Mouse (Mus musculus) hindbrain, embryonic 12.5 days (tissue): ENCODE data around the gene Lamb1. TPM values are rescaled to one million over a fixed set of nuclear protein-coding genes. Genes with fewer than 3 reads are reported as not detected.

Source experiments
- ATAC-seq: fragments of 200-750 bp; cut with Nextera tagmentation; 2 replicates; pipeline ENCODE4 v1.8.0; 2017; ENCODE audit warnings: moderate TSS enrichment; ENCODE audit not compliant: low FRiP score
- H3K27ac ChIP-seq: fragments of 300-500 bp; sonication (generic); 2 replicates; pipeline ENCODE4 v1.5.1; 2016; ENCODE audit warnings: mild to moderate bottlenecking
- H3K27me3 ChIP-seq: fragments of 300-500 bp; sonication (generic); 2 replicates; pipeline ENCODE4 v1.6.1; 2016; ENCODE audit warnings: mild to moderate bottlenecking
- H3K36me3 ChIP-seq: fragments of 300-500 bp; sonication (generic); 2 replicates; pipeline ENCODE4 v1.6.1; 2016; ENCODE audit warnings: mild to moderate bottlenecking
- H3K4me1 ChIP-seq: fragments of 300-500 bp; sonication (generic); 2 replicates; pipeline ENCODE4 v1.6.1; 2016
- H3K4me2 ChIP-seq: fragments of 300-500 bp; sonication (generic); replicated peaks from 2 replicates; pipeline ENCODE4 v1.6.1; 2016; ENCODE audit warnings: mild to moderate bottlenecking
- H3K4me3 ChIP-seq: fragments of 300-500 bp; sonication (generic); 2 replicates; pipeline ENCODE4 v1.5.1; 2016; ENCODE audit warnings: mild to moderate bottlenecking
- H3K9ac ChIP-seq: fragments of 300-500 bp; sonication (generic); 2 replicates; pipeline ENCODE4 v1.6.1; 2016; ENCODE audit warnings: mild to moderate bottlenecking, moderate library complexity
- H3K9me3 ChIP-seq: fragments of 300-500 bp; sonication (generic); replicated peaks from 2 replicates; pipeline ENCODE4 v1.6.1; 2016; ENCODE audit warnings: mild to moderate bottlenecking
- WGBS: fragments of 180-500 bp; shearing (Covaris S2); methylation state at CpG from one replicate; pipeline ENCODE4 v1.1.7; 2016; 5-methylcytosine and 5-hydroxymethylcytosine counted together
- polyA plus RNA-seq: library from polyadenylated mRNA; unstranded; fragments of >200 nt; fragmentation: Nextera tagmentation; extraction: Ambion mirVana; gene quantifications from 2 replicates; pipeline ENCODE4 v1.2.1, GENCODE M21; 2016

Gene Lamb1
- polyA plus RNA-seq, 1 experiment from 2014 or later = 33.7 TPM

GRCm38 (mm10) chr12:31272012-31272735 is 7.1 kb downstream of the Lamb1 start:
- H3K27me3 ChIP-seq = peaks cover 7% of the 10 kb centered on the region
- ATAC-seq = no peak
- no peak overlapping the region for H3K4me2 ChIP-seq
- no peaks in the 10 kb centered on the region for H3K36me3 ChIP-seq
- no peak overlapping the region for H3K4me3 ChIP-seq
- no peak overlapping the region for H3K9ac ChIP-seq
- H3K27ac ChIP-seq = no peak overlapping the region
- H3K4me1 ChIP-seq = peaks cover 9% of the 10 kb centered on the region
- H3K9me3 ChIP-seq = no peaks in the 10 kb centered on the region
- WGBS = 65% methylated on average over 8 of the region's 8 CpGs

GRCm38 (mm10) chr12:31272846-31273245 is 7.8 kb downstream of the Lamb1 start:
- WGBS = 66% methylated on average over 2 of the region's 2 CpGs
- H3K27ac ChIP-seq = no peak overlapping the region
- no peaks in the 10 kb centered on the region for H3K9me3 ChIP-seq
- no peaks in the 10 kb centered on the region for H3K36me3 ChIP-seq
- no peak overlapping the region for H3K4me2 ChIP-seq
- H3K9ac ChIP-seq = no peak overlapping the region
- no peak overlapping the region for H3K4me3 ChIP-seq
- peaks cover 1% of the 10 kb centered on the region for H3K27me3 ChIP-seq
- peaks cover 9% of the 10 kb centered on the region for H3K4me1 ChIP-seq
- ATAC-seq = no peak

GRCm38 (mm10) chr12:31273646-31274045 is 8.6 kb downstream of the Lamb1 start:
- Histone ChIP-seq H3K9me3 (no peaks in the 10 kb centered on the region), H3K4me2 (no peak overlapping the region), H3K9ac (no peak overlapping the region), H3K27ac (no peak overlapping the region), H3K36me3 (no peaks in the 10 kb centered on the region), H3K27me3 (no peaks in the 10 kb centered on the region; the same call in 1 of the 2 replicates), H3K4me1 (peaks cover 9% of the 10 kb centered on the region), H3K4me3 (no peak overlapping the region)
- WGBS = 92% methylated on average over 7 of the region's 7 CpGs
- ATAC-seq = no peak

- no peak for ATAC-seq
- 88% methylated on average over 10 of the region's 10 CpGs for WGBS
- Histone ChIP-seq H3K4me2 (no peak overlapping the region), H3K27ac (no peak overlapping the region), H3K9ac (no peak overlapping the region), H3K27me3 (no peaks in the 10 kb centered on the region; the same call in 1 of the 2 replicates), H3K36me3 (no peaks in the 10 kb centered on the region), H3K4me3 (no peak overlapping the region), H3K4me1 (peaks cover 9% of the 10 kb centered on the region), H3K9me3 (no peaks in the 10 kb centered on the region)
Observed at GRCm38 (mm10) chr12:31275411-31275810, 10.4 kb downstream of the Lamb1 start.

- Histone ChIP-seq H3K27me3 (no peaks in the 10 kb centered on the region; the same call in 1 of the 2 replicates), H3K27ac (no peak overlapping the region), H3K9ac (no peak overlapping the region), H3K36me3 (no peaks in the 10 kb centered on the region), H3K9me3 (no peaks in the 10 kb centered on the region), H3K4me1 (no peaks in the 10 kb centered on the region), H3K4me2 (no peak overlapping the region), H3K4me3 (no peak overlapping the region)
- ATAC-seq = no peak
- 93% methylated on average over 11 of the region's 11 CpGs for WGBS
Observed at GRCm38 (mm10) chr12:31278270-31278669, 13.2 kb downstream of the Lamb1 start.

GRCm38 (mm10) chr12:31280318-31280717 is 15.3 kb downstream of the Lamb1 start:
- Histone ChIP-seq H3K4me1 (no peaks in the 10 kb centered on the region), H3K27ac (no peak overlapping the region), H3K27me3 (no peaks in the 10 kb centered on the region; the same call in 1 of the 2 replicates), H3K4me3 (no peak overlapping the region), H3K36me3 (no peaks in the 10 kb centered on the region), H3K4me2 (no peak overlapping the region), H3K9ac (no peak overlapping the region), H3K9me3 (no peaks in the 10 kb centered on the region)
- WGBS = 94% methylated on average over 7 of the region's 7 CpGs
- ATAC-seq = no peak

GRCm38 (mm10) chr12:31281100-31281591 is 16.1 kb downstream of the Lamb1 start:
- H3K4me3 ChIP-seq = no peak overlapping the region
- H3K4me1 ChIP-seq = no peaks in the 10 kb centered on the region
- H3K27ac ChIP-seq = no peak overlapping the region
- H3K36me3 ChIP-seq = 0 out of 2 replicates have a peak, but pooled peaks cover 2% of the 10 kb centered on the region
- H3K4me2 ChIP-seq = no peak overlapping the region
- no peaks in the 10 kb centered on the region; the same call in 1 of the 2 replicates for H3K27me3 ChIP-seq
- no peak for ATAC-seq
- no peak overlapping the region for H3K9ac ChIP-seq
- no peaks in the 10 kb centered on the region for H3K9me3 ChIP-seq
- 58% methylated on average over 9 of the region's 9 CpGs for WGBS

- 89% methylated on average over 5 of the region's 5 CpGs for WGBS
- H3K36me3 ChIP-seq = 0 out of 2 replicates have a peak, but pooled peaks cover 2% of the 10 kb centered on the region
- no peaks in the 10 kb centered on the region for H3K9me3 ChIP-seq
Observed at GRCm38 (mm10) chr12:31282241-31282640, 17.2 kb downstream of the Lamb1 start.

GRCm38 (mm10) chr12:31283131-31283530 is 18.1 kb downstream of the Lamb1 start:
- 93% methylated on average over 4 of the region's 4 CpGs for WGBS

More at GRCm38 (mm10) chr12:31282241-31282640, 17.2 kb downstream of the Lamb1 start:
- H3K4me1 ChIP-seq = no peaks in the 10 kb centered on the region
- H3K27ac ChIP-seq = no peak overlapping the region
- H3K4me3 ChIP-seq = no peak overlapping the region
- H3K27me3 ChIP-seq = no peaks in the 10 kb centered on the region; the same call in 1 of the 2 replicates
- no peak for ATAC-seq
- H3K9ac ChIP-seq = no peak overlapping the region
- no peak overlapping the region for H3K4me2 ChIP-seq

GRCm38 (mm10) chr12:31283617-31284136 is 18.6 kb downstream of the Lamb1 start:
- WGBS = 87% methylated on average over 4 of the region's 4 CpGs
- Histone ChIP-seq H3K9me3 (no peaks in the 10 kb centered on the region), H3K4me1 (no peaks in the 10 kb centered on the region), H3K9ac (no peak overlapping the region), H3K36me3 (0 out of 2 replicates have a peak, but pooled peaks cover 2% of the 10 kb centered on the region), H3K27me3 (no peaks in the 10 kb centered on the region), H3K27ac (no peak overlapping the region), H3K4me2 (no peak overlapping the region), H3K4me3 (no peak overlapping the region)
- ATAC-seq = no peak

More at GRCm38 (mm10) chr12:31283131-31283530, 18.1 kb downstream of the Lamb1 start:
- Histone ChIP-seq H3K9me3 (no peaks in the 10 kb centered on the region), H3K4me3 (no peak overlapping the region), H3K27ac (no peak overlapping the region), H3K4me1 (no peaks in the 10 kb centered on the region), H3K36me3 (0 out of 2 replicates have a peak, but pooled peaks cover 2% of the 10 kb centered on the region), H3K4me2 (no peak overlapping the region), H3K27me3 (no peaks in the 10 kb centered on the region), H3K9ac (no peak overlapping the region)
- ATAC-seq = no peak

- H3K4me3 ChIP-seq = no peak overlapping the region
- no peak for ATAC-seq
- 88% methylated on average over 10 of the region's 10 CpGs for WGBS
- H3K9ac ChIP-seq = no peak overlapping the region
- H3K27me3 ChIP-seq = no peaks in the 10 kb centered on the region
- no peak overlapping the region for H3K4me2 ChIP-seq
- no peaks in the 10 kb centered on the region for H3K4me1 ChIP-seq
- H3K27ac ChIP-seq = no peak overlapping the region
- H3K9me3 ChIP-seq = no peaks in the 10 kb centered on the region
- 0 out of 2 replicates have a peak, but pooled peaks cover 2% of the 10 kb centered on the region for H3K36me3 ChIP-seq
Observed at GRCm38 (mm10) chr12:31289046-31289445, 24.0 kb downstream of the Lamb1 start.

GRCm38 (mm10) chr12:31290951-31291350 is 25.9 kb downstream of the Lamb1 start:
- no peaks in the 10 kb centered on the region for H3K36me3 ChIP-seq
- 77% methylated on average over 3 of the region's 3 CpGs for WGBS

More at GRCm38 (mm10) chr12:31290951-31291350, 25.9 kb downstream of the Lamb1 start:
- H3K27ac ChIP-seq = no peak overlapping the region
- no peak overlapping the region for H3K9ac ChIP-seq
- ATAC-seq = no peak
- H3K27me3 ChIP-seq = no peaks in the 10 kb centered on the region
- H3K4me2 ChIP-seq = no peak overlapping the region
- H3K9me3 ChIP-seq = no peaks in the 10 kb centered on the region
- H3K4me1 ChIP-seq = no peaks in the 10 kb centered on the region
- H3K4me3 ChIP-seq = no peak overlapping the region
